Mouse (Mus musculus) gastrocnemius, postnatal 10 days (tissue): ENCODE data around the gene Ints11. TPM values are rescaled to one million over a fixed set of nuclear protein-coding genes. Genes with fewer than 3 reads are reported as not detected.

Experiments
- DNase-seq: peaks from one replicate; pipeline ENCODE4 v3.0.0; 2021; ENCODE audit warnings: mixed read lengths
- total RNA-seq, 2 experiments: library from RNA; stranded (reverse); gene quantifications; 2 replicates each; pipeline ENCODE4 v1.2.3; 2021

Gene Ints11
- total RNA-seq, 2 experiments from 2014 or later, result 18.9 to 21.7 TPM

- DNase-seq, result peak; percentile 56
These were observed 21.6 kb upstream of the Ints11 start for GRCm38 (mm10) chr4:155847591-155848352.

DNA sequence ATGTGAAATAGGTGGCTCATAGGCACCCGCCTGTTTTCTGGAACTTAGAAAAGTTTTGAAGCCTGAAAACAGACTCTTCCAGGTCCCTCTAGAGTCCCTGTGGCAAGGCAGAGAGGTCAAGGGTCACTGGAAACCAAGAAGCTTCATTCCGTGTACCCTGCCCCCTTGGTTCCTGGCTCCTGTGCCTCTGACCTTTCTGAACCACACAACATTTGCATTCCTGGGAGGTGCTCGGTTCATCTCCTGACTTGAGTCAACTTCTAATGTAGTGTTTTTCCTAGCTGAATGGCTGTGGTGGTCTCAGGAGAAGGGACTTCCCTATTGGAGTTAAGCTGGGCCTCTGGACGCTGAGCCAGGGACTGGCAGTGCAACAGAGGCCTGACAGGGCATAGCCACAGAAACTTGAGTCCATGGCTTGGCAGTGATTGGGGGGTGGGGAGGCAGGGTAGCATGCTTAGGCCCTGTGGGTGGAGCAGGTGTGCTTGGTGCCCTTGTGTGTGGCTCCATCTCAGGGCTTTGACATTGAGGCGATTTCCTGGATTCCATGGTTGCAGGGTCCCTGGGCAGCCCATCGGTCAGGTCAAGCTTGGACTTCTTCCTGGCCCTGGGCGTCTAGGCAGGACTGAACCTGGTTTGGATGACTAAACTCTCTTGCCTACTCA, 20.8 kb upstream of the Ints11 start:
- peak; percentile 53 for DNase-seq

GRCm38 (mm10) chr4:155849391-155849790, 20.0 kb upstream of the Ints11 start:
- DNase-seq, result no peak

DNA sequence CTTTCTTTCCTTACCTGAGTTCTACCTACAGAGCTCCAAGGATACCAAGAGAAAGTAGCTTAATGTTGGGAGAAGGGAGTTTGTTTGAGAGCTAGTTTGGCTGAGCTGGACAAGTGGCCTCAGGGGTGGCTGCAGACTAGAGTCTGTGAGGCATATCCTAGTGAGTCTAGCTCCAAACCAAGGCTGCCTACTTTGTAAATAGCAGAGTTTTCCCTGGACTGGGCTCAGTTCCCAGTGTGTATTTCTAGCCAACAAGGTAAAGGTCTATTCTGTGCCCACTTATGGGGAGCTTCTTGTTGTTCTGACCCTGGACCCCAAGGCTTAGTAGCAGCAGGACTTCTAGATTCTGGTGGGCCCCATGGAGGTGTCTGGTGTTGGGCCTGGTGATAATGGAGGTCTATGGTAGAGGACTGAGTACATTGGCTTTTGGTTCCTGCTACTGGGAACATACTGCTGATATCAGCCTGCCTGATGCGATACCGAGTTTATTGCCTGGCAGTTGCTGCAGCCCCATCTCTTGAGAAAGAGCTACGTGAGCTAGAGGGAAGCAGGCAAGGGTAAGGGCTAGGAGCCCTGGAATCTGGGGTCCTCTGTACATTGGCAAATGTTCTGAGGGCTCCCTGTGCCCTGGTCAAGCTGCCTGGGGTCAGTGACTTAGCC, 19.4 kb upstream of the Ints11 start:
- DNase-seq, result no peak

- DNase-seq, result no peak
These were observed 18.0 kb upstream of the Ints11 start for GRCm38 (mm10) chr4:155851368-155851767.

GRCm38 (mm10) chr4:155851951-155852411, 17.4 kb upstream of the Ints11 start:
- DNase-seq, result no peak

- no peak for DNase-seq
These were observed 15.9 kb upstream of the Ints11 start for GRCm38 (mm10) chr4:155853421-155853820.

GRCm38 (mm10) chr4:155854991-155855390, 14.4 kb upstream of the Ints11 start:
- no peak for DNase-seq

- DNase-seq, result no peak
These were observed 13.3 kb upstream of the Ints11 start for GRCm38 (mm10) chr4:155856071-155856470.

GRCm38 (mm10) chr4:155856881-155857280, 12.5 kb upstream of the Ints11 start:
- no peak for DNase-seq

DNA sequence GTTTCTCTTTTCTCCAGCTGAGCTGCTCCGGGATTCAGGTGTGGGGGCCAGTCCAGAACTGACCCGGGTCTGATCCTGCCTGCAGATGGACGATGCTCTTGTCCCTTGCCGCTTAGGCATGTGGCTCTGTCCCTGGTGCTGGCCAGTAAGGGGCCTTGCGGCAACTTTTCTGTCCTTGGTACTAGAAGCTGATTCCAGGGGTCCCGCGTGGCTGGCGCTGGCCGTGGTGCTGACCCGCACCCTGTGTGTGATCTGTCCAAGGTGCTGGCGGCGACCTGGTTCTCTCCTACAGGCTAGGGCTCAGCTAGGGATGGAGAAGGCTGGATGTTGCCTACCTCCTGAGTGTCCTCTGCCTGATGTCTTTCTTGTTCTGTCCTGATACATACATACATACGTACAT, 10.0 kb upstream of the Ints11 start:
- DNase-seq, result peak; percentile 54

DNA sequence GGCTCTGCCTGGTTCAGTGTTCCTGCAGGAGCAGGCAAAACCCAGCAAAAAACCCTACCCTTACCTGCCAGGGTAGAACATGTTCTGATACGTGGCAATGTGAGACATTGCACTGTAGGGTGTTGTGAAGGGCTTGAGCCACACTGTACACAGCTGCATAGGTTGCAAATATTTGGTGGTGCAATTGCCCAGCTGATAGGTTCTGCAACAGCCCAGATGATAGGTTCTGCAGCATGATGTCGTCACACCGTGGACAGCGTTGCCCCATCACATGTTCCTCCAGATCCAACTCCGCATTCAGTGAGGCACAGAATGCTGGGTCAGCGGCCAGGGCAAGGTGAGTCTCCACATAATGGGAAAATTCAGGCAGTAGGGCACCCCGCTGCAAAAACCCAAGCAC, 7.6 kb upstream of the Ints11 start:
- no peak for DNase-seq

DNA sequence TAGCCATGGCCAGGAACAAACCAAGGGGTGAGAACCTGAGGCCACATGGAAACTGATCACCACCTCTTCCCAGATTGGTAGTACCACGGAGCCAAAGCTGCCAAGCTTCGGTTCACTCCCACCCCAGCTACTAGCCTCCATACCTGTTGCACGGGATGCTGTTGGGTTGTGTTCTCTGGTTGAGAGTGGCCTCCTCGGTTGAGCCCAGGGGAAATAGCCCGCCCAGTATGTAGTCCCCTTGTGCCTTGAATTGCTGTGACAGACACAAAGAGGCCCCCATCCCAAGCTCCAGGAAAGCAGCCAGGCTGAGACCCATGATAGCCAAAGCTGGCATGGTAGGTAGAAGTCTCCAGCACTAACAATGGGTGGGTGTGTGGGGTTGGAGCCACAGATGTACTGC, 6.3 kb upstream of the Ints11 start, which contains the start of gene Tas1r3:
TSS of gene Tas1r3 (minus strand) at position 362 of the 400 bp plus-strand sequence.
- DNase-seq, result no peak

DNA sequence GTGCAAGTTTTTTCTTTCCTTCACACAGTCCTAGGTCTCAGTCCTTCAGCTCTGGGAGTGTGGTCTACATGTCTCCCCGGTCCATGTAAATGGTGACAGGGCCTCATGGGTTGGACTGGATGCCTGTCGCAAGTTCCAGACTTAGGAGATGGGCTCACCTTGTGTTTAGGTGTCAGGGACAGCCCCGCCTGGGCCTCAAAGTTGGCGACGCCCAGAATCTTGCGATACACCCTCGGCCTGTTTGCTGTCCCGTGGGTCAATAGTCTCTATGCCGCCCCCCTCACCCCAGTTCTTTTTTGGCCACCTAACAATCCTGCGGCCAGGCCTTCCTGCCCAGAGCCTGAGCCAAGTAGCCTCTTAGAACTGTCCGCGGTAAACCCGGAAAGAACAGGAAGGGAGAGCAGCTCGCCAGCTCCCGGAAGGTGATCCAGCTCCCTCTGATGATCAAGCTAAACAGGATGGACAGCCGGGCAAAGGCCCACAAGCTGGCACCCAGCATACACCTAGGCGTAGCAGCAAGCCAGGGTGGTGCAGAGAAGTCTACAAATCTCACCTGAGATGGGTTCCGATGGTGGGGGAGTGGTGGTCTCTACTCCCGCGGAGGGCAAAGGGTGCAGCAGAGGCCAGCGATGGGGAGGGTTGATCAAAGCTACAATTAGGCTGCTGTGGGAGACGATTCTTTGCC, 590 bp upstream of the Ints11 start:
- no peak for DNase-seq

GRCm38 (mm10) chr4:155871404-155871803, 2.1 kb downstream of the Ints11 start:
- no peak for DNase-seq

GRCm38 (mm10) chr4:155883587-155883986, 14.2 kb downstream of the Ints11 start:
- DNase-seq, result no peak

- no peak for DNase-seq
These were observed 17.0 kb downstream of the Ints11 start for GRCm38 (mm10) chr4:155886330-155886729.

- no peak for DNase-seq
These were observed 18.3 kb downstream of the Ints11 start for GRCm38 (mm10) chr4:155887674-155888073.

DNA sequence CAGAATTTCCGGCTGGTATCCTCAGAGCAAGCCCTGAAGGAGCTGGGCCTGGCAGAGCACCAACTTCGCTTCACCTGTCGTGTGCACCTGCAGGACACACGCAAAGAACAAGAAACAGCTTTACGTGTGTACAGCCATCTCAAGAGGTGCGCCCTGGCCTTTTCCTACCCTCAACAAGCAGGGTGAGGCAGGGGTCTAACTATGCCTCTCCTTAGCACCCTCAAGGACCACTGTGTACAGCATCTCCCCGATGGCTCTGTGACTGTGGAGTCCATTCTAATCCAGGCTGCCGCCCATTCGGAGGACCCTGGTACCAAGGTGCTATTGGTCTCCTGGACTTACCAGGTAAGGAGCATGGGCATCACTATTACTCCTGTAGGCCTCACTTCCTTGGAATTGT, 18.8 kb downstream of the Ints11 start:
- DNase-seq, result no peak

- DNase-seq, result no peak
These were observed 20.0 kb downstream of the Ints11 start for GRCm38 (mm10) chr4:155889316-155889715.

GRCm38 (mm10) chr4:155891011-155891471, 21.7 kb downstream of the Ints11 start:
- peak; percentile 31 for DNase-seq

DNA sequence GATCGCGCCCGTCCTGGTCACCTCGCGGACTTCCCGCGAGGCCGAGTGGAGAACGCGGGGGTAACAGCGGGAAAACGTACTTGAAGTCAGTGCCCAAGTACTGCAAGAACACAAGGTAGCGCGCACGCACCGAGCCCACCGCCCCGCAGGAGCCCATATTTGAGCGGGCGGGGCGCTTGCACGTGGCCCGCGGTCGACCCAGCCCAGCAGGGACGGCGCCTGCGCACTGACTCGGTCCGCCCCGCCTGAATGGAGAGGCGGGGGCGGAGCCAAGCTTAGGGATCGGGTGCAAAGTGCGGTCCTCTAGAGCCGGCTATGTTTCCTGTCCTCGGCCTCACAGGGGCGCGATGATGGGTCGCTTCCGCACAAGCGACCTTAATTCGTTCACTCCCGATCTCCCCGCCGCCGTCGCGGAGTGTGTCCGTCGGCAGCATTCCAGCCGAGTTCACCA, 22.2 kb downstream of the Ints11 start, which contains the start of the genes Pusl1 and Acap3:
TSS of gene Pusl1 (minus strand) at position 231 of the 451 bp plus-strand sequence.
TSS of gene Acap3 (plus strand) at position 272 of the 451 bp plus-strand sequence.
- peak; percentile 99 for DNase-seq
